Mouse (Mus musculus): ENCODE measurements around the gene Klf13. TPM values are rescaled to one million over a fixed set of nuclear protein-coding genes. Genes with fewer than 3 reads are reported as not detected.

Klf13 gene
- polyA plus RNA-seq, 1 experiment from 2014 or later = 23.1 TPM

- Histone ChIP-seq H3K36me3 (ENCODE audit: control insufficient read depth, insufficient read depth, low read length) (no peaks in the 10 kb centered on the region), H3K4me3 (ENCODE audit: low read length) (no peak overlapping the region), H3K9ac (ENCODE audit: low read depth, low read length) (no peak overlapping the region), H3K27me3 (replicated peaks; ENCODE audit: control insufficient read depth, insufficient read depth, low read length) (no peaks in the 10 kb centered on the region), H3K27ac (ENCODE audit: low read length) (peak overlapping the region; percentile 48; the same call in 1 of the 2 replicates), H3K4me1 (ENCODE audit: control insufficient read depth, insufficient read depth, low read length) (peaks cover 35% of the 10 kb centered on the region), H3K9me3 (ENCODE audit: control insufficient read depth, low read length) (no peaks in the 10 kb centered on the region), H3K4me2 (ENCODE audit: low read depth, low read length) (no peak overlapping the region)
- WGBS = 89% methylated on average over 2 of the region's 2 CpGs
- peak; percentile 66 for ATAC-seq
These were observed 33.5 kb downstream of the Klf13 start for GRCm38 (mm10) chr7:63905190-63905589.

GRCm38 (mm10) chr7:63903635-63904380 is 34.9 kb downstream of the Klf13 start:
- no peaks in the 10 kb centered on the region for H3K9me3 ChIP-seq (ENCODE audit: control insufficient read depth, low read length)
- ATAC-seq = no peak
- 61% methylated on average over 9 of the region's 9 CpGs for WGBS
- no peak overlapping the region for H3K27ac ChIP-seq (ENCODE audit: low read length)
- no peaks in the 10 kb centered on the region for H3K36me3 ChIP-seq (ENCODE audit: control insufficient read depth, insufficient read depth, low read length)
- no peak overlapping the region for H3K4me3 ChIP-seq (ENCODE audit: low read length)
- H3K4me2 ChIP-seq (ENCODE audit: low read depth, low read length) = no peak overlapping the region
- H3K9ac ChIP-seq (ENCODE audit: low read depth, low read length) = no peak overlapping the region
- peaks cover 32% of the 10 kb centered on the region for H3K4me1 ChIP-seq (ENCODE audit: control insufficient read depth, insufficient read depth, low read length)
- H3K27me3 ChIP-seq (replicated peaks; ENCODE audit: control insufficient read depth, insufficient read depth, low read length) = no peaks in the 10 kb centered on the region

GRCm38 (mm10) chr7:63902604-63903210 is 36.0 kb downstream of the Klf13 start:
- H3K4me3 ChIP-seq (ENCODE audit: low read length) = no peak overlapping the region
- no peaks in the 10 kb centered on the region for H3K36me3 ChIP-seq (ENCODE audit: control insufficient read depth, insufficient read depth, low read length)
- no peak overlapping the region for H3K27ac ChIP-seq (ENCODE audit: low read length)
- no peaks in the 10 kb centered on the region for H3K9me3 ChIP-seq (ENCODE audit: control insufficient read depth, low read length)
- H3K27me3 ChIP-seq (replicated peaks; ENCODE audit: control insufficient read depth, insufficient read depth, low read length) = no peaks in the 10 kb centered on the region
- no peak for ATAC-seq
- peaks cover 31% of the 10 kb centered on the region for H3K4me1 ChIP-seq (ENCODE audit: control insufficient read depth, insufficient read depth, low read length)
- H3K9ac ChIP-seq (ENCODE audit: low read depth, low read length) = 0 out of 2 replicates have a peak overlapping the region, but pooled peaks have one; percentile 24
- 51% methylated on average over 3 of the region's 3 CpGs for WGBS
- H3K4me2 ChIP-seq (ENCODE audit: low read depth, low read length) = no peak overlapping the region

GRCm38 (mm10) chr7:63901942-63902341 is 36.8 kb downstream of the Klf13 start:
- H3K4me2 ChIP-seq (ENCODE audit: low read depth, low read length) = no peak overlapping the region
- no peak for ATAC-seq
- H3K36me3 ChIP-seq (ENCODE audit: control insufficient read depth, insufficient read depth, low read length) = no peaks in the 10 kb centered on the region
- no peak overlapping the region for H3K27ac ChIP-seq (ENCODE audit: low read length)
- H3K9ac ChIP-seq (ENCODE audit: low read depth, low read length) = no peak overlapping the region
- WGBS = 78% methylated on average over 3 of the region's 3 CpGs
- no peak overlapping the region for H3K4me3 ChIP-seq (ENCODE audit: low read length)
- H3K9me3 ChIP-seq (ENCODE audit: control insufficient read depth, low read length) = no peaks in the 10 kb centered on the region
- no peaks in the 10 kb centered on the region for H3K27me3 ChIP-seq (replicated peaks; ENCODE audit: control insufficient read depth, insufficient read depth, low read length)
- H3K4me1 ChIP-seq (ENCODE audit: control insufficient read depth, insufficient read depth, low read length) = peaks cover 38% of the 10 kb centered on the region

- Histone ChIP-seq H3K27ac (ENCODE audit: low read length) (no peak overlapping the region), H3K9me3 (ENCODE audit: control insufficient read depth, low read length) (no peaks in the 10 kb centered on the region), H3K9ac (ENCODE audit: low read depth, low read length) (no peak overlapping the region), H3K36me3 (ENCODE audit: control insufficient read depth, insufficient read depth, low read length) (no peaks in the 10 kb centered on the region), H3K4me1 (ENCODE audit: control insufficient read depth, insufficient read depth, low read length) (peaks cover 42% of the 10 kb centered on the region), H3K4me2 (ENCODE audit: low read depth, low read length) (no peak overlapping the region), H3K27me3 (replicated peaks; ENCODE audit: control insufficient read depth, insufficient read depth, low read length) (no peaks in the 10 kb centered on the region), H3K4me3 (ENCODE audit: low read length) (no peak overlapping the region)
- no peak for ATAC-seq
- 72% methylated on average over 11 of the region's 11 CpGs for WGBS
These were observed 37.4 kb downstream of the Klf13 start for GRCm38 (mm10) chr7:63901346-63901745.

GRCm38 (mm10) chr7:63900411-63900810 is 38.3 kb downstream of the Klf13 start:
- 92% methylated on average over 2 of the region's 2 CpGs for WGBS
- no peak for ATAC-seq

GRCm38 (mm10) chr7:63899925-63900324 is 38.8 kb downstream of the Klf13 start:
- Histone ChIP-seq H3K4me3 (ENCODE audit: low read length) (no peak overlapping the region), H3K4me1 (ENCODE audit: control insufficient read depth, insufficient read depth, low read length) (peaks cover 38% of the 10 kb centered on the region), H3K9me3 (ENCODE audit: control insufficient read depth, low read length) (no peaks in the 10 kb centered on the region), H3K4me2 (ENCODE audit: low read depth, low read length) (no peak overlapping the region), H3K27ac (ENCODE audit: low read length) (no peak overlapping the region), H3K27me3 (replicated peaks; ENCODE audit: control insufficient read depth, insufficient read depth, low read length) (no peaks in the 10 kb centered on the region), H3K36me3 (ENCODE audit: control insufficient read depth, insufficient read depth, low read length) (no peaks in the 10 kb centered on the region), H3K9ac (ENCODE audit: low read depth, low read length) (no peak overlapping the region)
- WGBS = 91% methylated on average over 8 of the region's 8 CpGs
- ATAC-seq = no peak

More at GRCm38 (mm10) chr7:63900411-63900810, 38.3 kb downstream of the Klf13 start:
- Histone ChIP-seq H3K27ac (ENCODE audit: low read length) (no peak overlapping the region), H3K9ac (ENCODE audit: low read depth, low read length) (no peak overlapping the region), H3K4me3 (ENCODE audit: low read length) (no peak overlapping the region), H3K4me1 (ENCODE audit: control insufficient read depth, insufficient read depth, low read length) (peaks cover 43% of the 10 kb centered on the region), H3K9me3 (ENCODE audit: control insufficient read depth, low read length) (no peaks in the 10 kb centered on the region), H3K4me2 (ENCODE audit: low read depth, low read length) (no peak overlapping the region), H3K36me3 (ENCODE audit: control insufficient read depth, insufficient read depth, low read length) (no peaks in the 10 kb centered on the region), H3K27me3 (replicated peaks; ENCODE audit: control insufficient read depth, insufficient read depth, low read length) (no peaks in the 10 kb centered on the region)

GRCm38 (mm10) chr7:63898201-63898600 is 40.5 kb downstream of the Klf13 start:
- no peak overlapping the region for H3K9ac ChIP-seq (ENCODE audit: low read depth, low read length)
- H3K27me3 ChIP-seq (replicated peaks; ENCODE audit: control insufficient read depth, insufficient read depth, low read length) = no peaks in the 10 kb centered on the region
- no peak overlapping the region for H3K27ac ChIP-seq (ENCODE audit: low read length)
- 89% methylated on average over 6 of the region's 6 CpGs for WGBS
- no peaks in the 10 kb centered on the region for H3K36me3 ChIP-seq (ENCODE audit: control insufficient read depth, insufficient read depth, low read length)
- ATAC-seq = no peak
- H3K4me1 ChIP-seq (ENCODE audit: control insufficient read depth, insufficient read depth, low read length) = peaks cover 30% of the 10 kb centered on the region
- no peak overlapping the region for H3K4me3 ChIP-seq (ENCODE audit: low read length)
- H3K4me2 ChIP-seq (ENCODE audit: low read depth, low read length) = no peak overlapping the region
- no peaks in the 10 kb centered on the region for H3K9me3 ChIP-seq (ENCODE audit: control insufficient read depth, low read length)

- Histone ChIP-seq H3K36me3 (ENCODE audit: control insufficient read depth, insufficient read depth, low read length) (no peaks in the 10 kb centered on the region), H3K9ac (ENCODE audit: low read depth, low read length) (peak overlapping the region; percentile 68), H3K27ac (ENCODE audit: low read length) (peak overlapping the region; percentile 93), H3K4me3 (ENCODE audit: low read length) (peak overlapping the region; percentile 42; the same call in 1 of the 2 replicates), H3K4me1 (ENCODE audit: control insufficient read depth, insufficient read depth, low read length) (peaks cover 24% of the 10 kb centered on the region), H3K4me2 (ENCODE audit: low read depth, low read length) (peak overlapping the region; percentile 70), H3K9me3 (ENCODE audit: control insufficient read depth, low read length) (no peaks in the 10 kb centered on the region), H3K27me3 (replicated peaks; ENCODE audit: control insufficient read depth, insufficient read depth, low read length) (no peaks in the 10 kb centered on the region)
- WGBS = 35% methylated on average over 3 of the region's 3 CpGs
- ATAC-seq = no peak
These were observed 41.1 kb downstream of the Klf13 start for GRCm38 (mm10) chr7:63897655-63898054.

Data from intestine, embryonic 16.5 days (tissue).